31 mouse cellular contexts compared by ENCODE assay signal in genomic region chr14:119125840-119126239, GRCm38 (mm10). TPM values are rescaled to one million over a fixed set of nuclear protein-coding genes. Genes with fewer than 3 reads are reported as not detected.
DNase-seq lines count a peak whose midpoint lies in the region; ATAC-seq and TF ChIP-seq lines count a peak whose summit lies in the region.
"Had no signal": no experiment of that assay in that cellular context is flagged by ENCODE, and none has a peak within 500 bp of the region (broad histone marks: within the 10 kb centered on the region; RNA-seq: fewer than 3 reads in every experiment).

No protein-coding gene starts in this region.

- no peak overlapping the region for H3K27ac ChIP-seq in hindbrain, embryonic 11.5 days (ENCODE audit: low read depth, low read length)
- no peak overlapping the region for H3K27ac ChIP-seq in hindbrain, embryonic 14.5 days
- no peak overlapping the region for H3K27ac ChIP-seq in midbrain, embryonic 14.5 days (replicated peaks; ENCODE audit: low read depth, low read length)
- H3K27ac ChIP-seq in midbrain, postnatal 0 days (ENCODE audit: low read depth, low read length) = no peak overlapping the region
- H3K27ac ChIP-seq: forebrain, embryonic 13.5 days; hindbrain, embryonic 15.5 days; intestine, embryonic 15.5 days; kidney, postnatal 0 days; limb, embryonic 12.5 days; liver, embryonic 15.5 days; midbrain, embryonic 10.5 days had no signal

- peak; percentile 47 for DNase-seq in hindbrain, embryonic 11.5 days (ENCODE audit: low spot score)
- no peak for DNase-seq in hindbrain, embryonic 14.5 days (ENCODE audit: low spot score)
- DNase-seq in midbrain, embryonic 14.5 days = no peak
- no peak for DNase-seq in midbrain, postnatal 0 days (ENCODE audit: low spot score)
- peak; percentile 39 for DNase-seq in embryo, embryonic 11 days
- DNase-seq in testis, postnatal 10 days (ENCODE audit: low spot score) = no peak
- no peak for DNase-seq in left cerebral cortex, adult 18-20 months (ENCODE audit: low spot score in 2 of 2)
- DNase-seq: adrenal gland, postnatal 10 days; cerebellum, adult 11-12 months; cerebellum, adult 9-11 months; gastrocnemius, postnatal 10 days; heart, postnatal 14 days; kidney, adult 2 months; layer of hippocampus, postnatal 36 days; lung, embryonic 14.5 days; lung, postnatal 14 days; right cerebral cortex, adult 18-20 months; spleen, adult 18-20 months; thymus, adult 18-20 months; thymus, postnatal 36 days had no signal

- WGBS in hindbrain, embryonic 11.5 days = 39% methylated on average over 4 of the region's 4 CpGs
- 26% methylated on average over 4 of the region's 4 CpGs for WGBS in hindbrain, embryonic 14.5 days
- 14% methylated on average over 4 of the region's 4 CpGs for WGBS in midbrain, embryonic 14.5 days
- WGBS in midbrain, postnatal 0 days = 32% methylated on average over 4 of the region's 4 CpGs

- no peak overlapping the region for H3K9ac ChIP-seq in hindbrain, embryonic 11.5 days (ENCODE audit: low read depth, low read length)
- no peak overlapping the region for H3K9ac ChIP-seq in hindbrain, embryonic 14.5 days
- no peak overlapping the region for H3K9ac ChIP-seq in midbrain, embryonic 14.5 days (replicated peaks; ENCODE audit: low read length)
- H3K9ac ChIP-seq in midbrain, postnatal 0 days (replicated peaks; ENCODE audit: low read length, poor library complexity, severe bottlenecking) = no peak overlapping the region
- H3K9ac ChIP-seq: forebrain, embryonic 13.5 days; hindbrain, embryonic 15.5 days; intestine, embryonic 15.5 days; limb, embryonic 12.5 days; liver, embryonic 15.5 days; lung, embryonic 14.5 days had no signal

- H3K4me1 ChIP-seq in hindbrain, embryonic 11.5 days (replicated peaks; ENCODE audit: control insufficient read depth, insufficient read depth, low read length) = no peaks in the 10 kb centered on the region
- H3K4me1 ChIP-seq in hindbrain, embryonic 14.5 days (replicated peaks; ENCODE audit: control insufficient read depth, insufficient read depth, low read length) = peaks cover 15% of the 10 kb centered on the region; the same call in 1 of the 2 replicates
- H3K4me1 ChIP-seq in midbrain, embryonic 14.5 days (ENCODE audit: control insufficient read depth, insufficient read depth, low read length) = peaks cover 14% of the 10 kb centered on the region
- H3K4me1 ChIP-seq in midbrain, postnatal 0 days (ENCODE audit: insufficient read depth, low read length) = no peaks in the 10 kb centered on the region
- H3K4me1 ChIP-seq: liver, embryonic 15.5 days had no signal

- H3K9me3 ChIP-seq in hindbrain, embryonic 11.5 days (ENCODE audit: control insufficient read depth, low read length) = no peaks in the 10 kb centered on the region
- no peaks in the 10 kb centered on the region for H3K9me3 ChIP-seq in hindbrain, embryonic 14.5 days (ENCODE audit: control insufficient read depth, low read length)
- H3K9me3 ChIP-seq in midbrain, embryonic 14.5 days (ENCODE audit: control insufficient read depth, low read length) = no peaks in the 10 kb centered on the region
- no peaks in the 10 kb centered on the region for H3K9me3 ChIP-seq in midbrain, postnatal 0 days (ENCODE audit: low read length)
- H3K9me3 ChIP-seq: forebrain, embryonic 13.5 days; hindbrain, embryonic 15.5 days; intestine, embryonic 15.5 days; limb, embryonic 12.5 days; liver, embryonic 15.5 days; midbrain, embryonic 10.5 days had no signal

- H3K27me3 ChIP-seq in hindbrain, embryonic 11.5 days (ENCODE audit: control insufficient read depth, insufficient read depth, low read length) = peaks cover 8% of the 10 kb centered on the region; the same call in 1 of the 2 replicates
- H3K27me3 ChIP-seq in hindbrain, embryonic 14.5 days (ENCODE audit: control insufficient read depth, insufficient read depth, low read length) = no peaks in the 10 kb centered on the region
- H3K27me3 ChIP-seq in midbrain, embryonic 14.5 days (ENCODE audit: control insufficient read depth, insufficient read depth, low read length) = no peaks in the 10 kb centered on the region
- no peaks in the 10 kb centered on the region for H3K27me3 ChIP-seq in midbrain, postnatal 0 days (ENCODE audit: insufficient read depth, low read length)
- H3K27me3 ChIP-seq: forebrain, embryonic 13.5 days; intestine, embryonic 15.5 days; limb, embryonic 12.5 days; liver, embryonic 15.5 days had no signal

- peak; percentile 69 for ATAC-seq in hindbrain, embryonic 11.5 days (ENCODE audit: low FRiP score)
- ATAC-seq in hindbrain, embryonic 14.5 days (ENCODE audit: low FRiP score) = no peak
- peak; percentile 29; the same call in 1 of the 2 replicates for ATAC-seq in midbrain, embryonic 14.5 days (ENCODE audit: low FRiP score, low TSS enrichment)
- ATAC-seq in midbrain, postnatal 0 days (ENCODE audit: low FRiP score) = no peak
- ATAC-seq: forebrain, embryonic 13.5 days; intestine, embryonic 15.5 days; Patski had no signal

- H3K4me3 ChIP-seq in hindbrain, embryonic 11.5 days (ENCODE audit: low read depth, low read length) = no peak overlapping the region
- H3K4me3 ChIP-seq in hindbrain, embryonic 14.5 days (replicated peaks; ENCODE audit: low read length) = no peak overlapping the region
- H3K4me3 ChIP-seq in midbrain, embryonic 14.5 days (replicated peaks; ENCODE audit: low read depth, low read length) = no peak overlapping the region
- no peak overlapping the region for H3K4me3 ChIP-seq in midbrain, postnatal 0 days (ENCODE audit: low read depth, low read length)
- H3K4me3 ChIP-seq: forebrain, embryonic 13.5 days; hindbrain, embryonic 15.5 days; intestine, embryonic 15.5 days; limb, embryonic 12.5 days; liver, embryonic 15.5 days; midbrain, embryonic 10.5 days had no signal

- no peaks in the 10 kb centered on the region for H3K36me3 ChIP-seq in hindbrain, embryonic 11.5 days (ENCODE audit: control insufficient read depth, insufficient read depth, low read length)
- H3K36me3 ChIP-seq in hindbrain, embryonic 14.5 days (replicated peaks; ENCODE audit: control insufficient read depth, insufficient read depth) = no peaks in the 10 kb centered on the region
- no peaks in the 10 kb centered on the region for H3K36me3 ChIP-seq in midbrain, embryonic 14.5 days (ENCODE audit: control insufficient read depth, insufficient read depth, low read length)
- no peaks in the 10 kb centered on the region for H3K36me3 ChIP-seq in midbrain, postnatal 0 days (ENCODE audit: insufficient read depth, low read length)
- H3K36me3 ChIP-seq: hindbrain, embryonic 15.5 days; intestine, embryonic 15.5 days; limb, embryonic 12.5 days; liver, embryonic 15.5 days; midbrain, embryonic 10.5 days had no signal

- no peak for TF ChIP-seq CTCF in midbrain, postnatal 0 days (IDR thresholded peaks at IDR 0.05)

- H3K4me2 ChIP-seq in hindbrain, embryonic 11.5 days (replicated peaks; ENCODE audit: low read depth, low read length) = no peak overlapping the region
- H3K4me2 ChIP-seq in hindbrain, embryonic 14.5 days (replicated peaks) = no peak overlapping the region
- H3K4me2 ChIP-seq in midbrain, embryonic 14.5 days (ENCODE audit: low read length) = no peak overlapping the region
- H3K4me2 ChIP-seq in midbrain, postnatal 0 days (ENCODE audit: low read depth, low read length, poor library complexity, severe bottlenecking) = no peak overlapping the region
- H3K4me2 ChIP-seq: forebrain, embryonic 13.5 days; hindbrain, embryonic 15.5 days; intestine, embryonic 15.5 days; limb, embryonic 12.5 days; liver, embryonic 15.5 days; lung, embryonic 14.5 days had no signal

RNA-seq across cellular contexts. Expression of gene Hs6st3, which starts 12.3 kb away (rescaled TPM):
- 0.33 and 0.57 TPM in 2 replicates for polyA plus RNA-seq in hindbrain, embryonic 11.5 days (2014; fragmentation: Nextera tagmentation; extraction: Ambion mirVana)
- 4.3 and 4.6 TPM in 2 replicates for polyA plus RNA-seq in hindbrain, embryonic 14.5 days (2014; fragmentation: Nextera tagmentation; extraction: Ambion mirVana)
- 2.9 and 7.8 TPM in 2 replicates for polyA plus RNA-seq in midbrain, embryonic 14.5 days (2014; fragmentation: Nextera tagmentation; extraction: Ambion mirVana)
- total RNA-seq in midbrain, postnatal 0 days (2014; rRNA removed) = 28.9 and 36.6 TPM in 2 replicates
- polyA plus RNA-seq in midbrain, postnatal 0 days (2015; fragmentation: Nextera tagmentation; extraction: Ambion mirVana) = 0.98 and 1.8 TPM in 2 replicates
- 10 to 100 TPM; 49.8 to 58.4 TPM for total RNA-seq in left cerebral cortex, adult 18-20 months (2021)
- total RNA-seq: heart, postnatal 14 days; MEL had no signal
- polyA plus RNA-seq: large intestine, adult 2 months; liver, embryonic 15.5 days; midbrain, embryonic 10.5 days; stomach, embryonic 16.5 days had no signal

RNA-seq across cellular contexts. Expression of gene Uggt2, which starts 26.6 kb away (rescaled TPM):
- polyA plus RNA-seq in hindbrain, embryonic 11.5 days (2014; fragmentation: Nextera tagmentation; extraction: Ambion mirVana) = 17.2 and 21.9 TPM in 2 replicates
- 22.0 and 23.3 TPM in 2 replicates for polyA plus RNA-seq in hindbrain, embryonic 14.5 days (2014; fragmentation: Nextera tagmentation; extraction: Ambion mirVana)
- 24.4 and 27.9 TPM in 2 replicates for polyA plus RNA-seq in midbrain, embryonic 14.5 days (2014; fragmentation: Nextera tagmentation; extraction: Ambion mirVana)
- 24.0 and 31.0 TPM in 2 replicates for total RNA-seq in midbrain, postnatal 0 days (2014; rRNA removed)
- 10.0 and 12.6 TPM in 2 replicates for polyA plus RNA-seq in midbrain, postnatal 0 days (2015; fragmentation: Nextera tagmentation; extraction: Ambion mirVana)
- 10 to 100 TPM; 24.1 to 28.9 TPM for total RNA-seq in left cerebral cortex, adult 18-20 months (2021)

Comparison
In these comparisons a context has a peak if more than half of its experiments do, and no peak if none do; other contexts are left out.
1. ATAC-seq: peak in hindbrain, embryonic 11.5 days (single experiment) and midbrain, embryonic 14.5 days (single experiment); none in hindbrain, embryonic 14.5 days (single experiment) and midbrain, postnatal 0 days (single experiment).
2. DNase-seq: peak in hindbrain, embryonic 11.5 days (single experiment) and embryo, embryonic 11 days (single experiment); none in hindbrain, embryonic 14.5 days (single experiment), midbrain, embryonic 14.5 days (single experiment), midbrain, postnatal 0 days (single experiment), testis, postnatal 10 days (single experiment) and left cerebral cortex, adult 18-20 months (0 of 2).